Mouse (Mus musculus): ENCODE data around the gene Zfp691.

GRCm38 (mm10) chr4:119128547-119128946 lies 45.4 kb downstream of the Zfp691 start:
- no peak for TF ChIP-seq EP300 (IDR thresholded peaks at IDR 0.05; ENCODE audit: low read depth)
- no peak for TF ChIP-seq CTCF (IDR thresholded peaks at IDR 0.05; ENCODE audit: low read depth)

Measured in heart, postnatal 0 days (tissue).